ENCODE assay signal across 9 mouse cellular contexts in the genomic region with DNA sequence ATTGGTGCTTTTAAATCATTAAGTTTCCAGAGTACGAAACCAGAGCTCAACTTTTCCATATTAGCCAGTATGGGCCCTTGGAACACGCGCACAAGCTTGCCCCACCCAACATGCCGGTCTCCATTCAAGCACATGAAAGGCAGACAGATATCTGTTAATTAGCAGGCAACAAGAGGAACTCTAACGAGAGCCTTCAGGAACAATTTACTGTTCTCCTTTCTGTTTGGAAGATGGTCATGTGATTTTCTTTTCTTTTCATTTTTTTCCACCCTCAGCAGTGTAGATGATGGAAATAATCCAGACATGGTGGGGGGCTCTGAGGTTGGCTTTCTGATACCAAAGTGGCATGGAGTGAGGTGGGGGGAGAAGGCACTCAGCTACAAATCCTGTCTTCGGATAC.
A peak's percentile ranks its signal among the peaks of the same experiment; 100 is the strongest.
DNase-seq lines count a peak whose midpoint lies in the region; ATAC-seq and TF ChIP-seq lines count a peak whose summit lies in the region.
"Had no signal": no experiment of that assay in that cellular context is flagged by ENCODE, and none has a peak within 500 bp of the region (broad histone marks: within the 10 kb centered on the region; RNA-seq: fewer than 3 reads in every experiment).

No protein-coding gene starts in this region.

- ATAC-seq in kidney, embryonic 14.5 days (ENCODE audit: low FRiP score, low TSS enrichment) = no peak
- ATAC-seq in limb, embryonic 14.5 days (ENCODE audit: low FRiP score, low read depth) = no peak
- ATAC-seq in megakaryocyte, adult 5-6 weeks (ENCODE audit: poor library complexity, severe bottlenecking) = no peak

- H3K27me3 ChIP-seq in kidney, embryonic 14.5 days (ENCODE audit: control insufficient read depth, insufficient read depth, low read length) = no peaks in the 10 kb centered on the region
- no peaks in the 10 kb centered on the region for H3K27me3 ChIP-seq in forebrain, embryonic 10.5 days (ENCODE audit: poor library complexity, severe bottlenecking)
- H3K27me3 ChIP-seq in limb, embryonic 14.5 days (ENCODE audit: control insufficient read depth, insufficient read depth, low read length) = no peaks in the 10 kb centered on the region

- H3K4me3 ChIP-seq in kidney, embryonic 14.5 days (ENCODE audit: low read length) = no peak overlapping the region
- H3K4me3 ChIP-seq in forebrain, embryonic 10.5 days = no peak overlapping the region
- H3K4me3 ChIP-seq in limb, embryonic 14.5 days (replicated peaks; ENCODE audit: low read length) = no peak overlapping the region

- DNase-seq in kidney, postnatal 14 days = no peak
- DNase-seq in Muller cell, postnatal 12 days (ENCODE audit: inconsistent ontology term) = peak; percentile 64
- no peak for DNase-seq in forebrain, embryonic 10.5 days (ENCODE audit: extremely low spot score, low spot score)
- DNase-seq in limb, embryonic 14.5 days (ENCODE audit: low spot score) = no peak
- no peak for DNase-seq in layer of hippocampus, adult 18-20 months (ENCODE audit: low spot score in 2 of 2)
- no peak for DNase-seq in adrenal gland, postnatal 36 days
- DNase-seq: cerebellum, adult 8-10 months had no signal

- WGBS in kidney, embryonic 14.5 days = 62% methylated on average over 6 of the region's 6 CpGs
- 55% methylated on average over 6 of the region's 6 CpGs for WGBS in forebrain, embryonic 10.5 days
- WGBS in limb, embryonic 14.5 days = 42% methylated on average over 6 of the region's 6 CpGs

- peaks cover 16% of the 10 kb centered on the region; the same call in 1 of the 2 replicates for H3K4me1 ChIP-seq in kidney, embryonic 14.5 days (ENCODE audit: control insufficient read depth, insufficient read depth, low read length)
- H3K4me1 ChIP-seq in forebrain, embryonic 10.5 days = peaks cover 30% of the 10 kb centered on the region
- H3K4me1 ChIP-seq in limb, embryonic 14.5 days (ENCODE audit: control insufficient read depth, insufficient read depth, low read length) = peaks cover 29% of the 10 kb centered on the region

- no peak for TF ChIP-seq POLR2A in limb, embryonic 14.5 days (IDR thresholded peaks at IDR 0.05; ENCODE audit: borderline replicate concordance, extremely low read depth, insufficient read depth, insufficient read length)

- no peaks in the 10 kb centered on the region for H3K9me3 ChIP-seq in kidney, embryonic 14.5 days (ENCODE audit: control insufficient read depth, low read length)
- H3K9me3 ChIP-seq in forebrain, embryonic 10.5 days = no peaks in the 10 kb centered on the region
- no peaks in the 10 kb centered on the region for H3K9me3 ChIP-seq in limb, embryonic 14.5 days (ENCODE audit: control insufficient read depth, low read length)

- H3K4me2 ChIP-seq in kidney, embryonic 14.5 days (replicated peaks; ENCODE audit: low read depth, low read length) = 0 out of 2 replicates have a peak overlapping the region, but pooled peaks have one; percentile 10
- 0 out of 2 replicates have a peak overlapping the region, but pooled peaks have one; percentile 13 for H3K4me2 ChIP-seq in limb, embryonic 14.5 days (replicated peaks; ENCODE audit: low read depth, low read length, severe bottlenecking)

- peak overlapping the region; percentile 48; the same call in 1 of the 2 replicates for H3K27ac ChIP-seq in kidney, embryonic 14.5 days (ENCODE audit: low read depth, low read length)
- peak overlapping the region; percentile 77 for H3K27ac ChIP-seq in forebrain, embryonic 10.5 days
- H3K27ac ChIP-seq in limb, embryonic 14.5 days (replicated peaks; ENCODE audit: low read depth, low read length) = peak overlapping the region; percentile 74; the same call in 1 of the 2 replicates

- peaks cover 3% of the 10 kb centered on the region; the same call in 1 of the 2 replicates for H3K36me3 ChIP-seq in kidney, embryonic 14.5 days (ENCODE audit: control insufficient read depth, insufficient read depth, low read length)
- H3K36me3 ChIP-seq in forebrain, embryonic 10.5 days (replicated peaks) = peaks cover 18% of the 10 kb centered on the region
- H3K36me3 ChIP-seq in limb, embryonic 14.5 days (ENCODE audit: control insufficient read depth, insufficient read depth, low read length) = peaks cover 38% of the 10 kb centered on the region

- no peak overlapping the region for H3K9ac ChIP-seq in kidney, embryonic 14.5 days (ENCODE audit: low read depth, low read length)
- H3K9ac ChIP-seq in limb, embryonic 14.5 days (ENCODE audit: low read depth, low read length, severe bottlenecking) = no peak overlapping the region
